Mouse (Mus musculus) CD8-positive naive resting alpha-beta T cell, adult 57 days (primary cell): Measurements from ENCODE around the gene Lhfpl1. TPM values are rescaled to one million over a fixed set of nuclear protein-coding genes. Genes with fewer than 3 reads are reported as not detected.

ENCODE experiments used
- total RNA-seq: library from RNA; stranded (reverse); gene quantifications from one replicate; pipeline ENCODE4 v1.2.4, GENCODE M21; 2023

Gene Lhfpl1
- total RNA-seq, result 0.64 TPM

GRCm38 (mm10) chrX:145348377-145349203 lies at the start of gene Lhfpl1:
TSS of gene Lhfpl1 (minus strand) at chrX:145349089.

Other genes with a start within 250 kb of the Lhfpl1 start
- gene Amot, start 156.1 kb upstream of the Lhfpl1 start, total RNA-seq, result 0.21 TPM